Mouse (Mus musculus): ENCODE measurements around the gene Ttc19.

- TF ChIP-seq POLR2A (IDR thresholded peaks at IDR 0.05; ENCODE audit: borderline replicate concordance, extremely low read depth, low read depth, low read length) (no peak), CTCF (IDR thresholded peaks at IDR 0.05; ENCODE audit: insufficient read depth, low read length) (no peak)
Observed at GRCm38 (mm10) chr11:62268381-62268780, 12.9 kb upstream of the Ttc19 start.
